Mouse (Mus musculus) thymus, postnatal 0 days (tissue): Measurements from ENCODE around the gene Islr2. TPM values are rescaled to one million over a fixed set of nuclear protein-coding genes. Genes with fewer than 3 reads are reported as not detected.

Experiments
- DNase-seq: peaks from one replicate; pipeline ENCODE4 v3.0.0-alpha.2; 2015; ENCODE audit warnings: low spot score
- polyA plus RNA-seq: library from polyadenylated mRNA; unstranded; fragments of >200 nt; fragmentation: Nextera tagmentation; extraction: Ambion mirVana; gene quantifications from 2 replicates; pipeline ENCODE4 v1.2.1, GENCODE M21; 2015

Gene Islr2
- polyA plus RNA-seq, 1 experiment from 2014 or later: not detected

GRCm38 (mm10) chr9:58224356-58224755 lies 20.2 kb upstream of the Islr2 start:
- DNase-seq: no peak

- DNase-seq: peak; percentile 46
Measured at GRCm38 (mm10) chr9:58220218-58220903, 16.2 kb upstream of the Islr2 start.

GRCm38 (mm10) chr9:58218539-58218938 lies 14.4 kb upstream of the Islr2 start:
- no peak for DNase-seq

GRCm38 (mm10) chr9:58216402-58216801 lies 12.3 kb upstream of the Islr2 start:
- peak; percentile 29 for DNase-seq

GRCm38 (mm10) chr9:58214519-58215180 lies 10.5 kb upstream of the Islr2 start:
- DNase-seq: no peak

- DNase-seq: peak; percentile 51
Measured at GRCm38 (mm10) chr9:58213865-58214264, 9.7 kb upstream of the Islr2 start.

- DNase-seq: no peak
Measured at GRCm38 (mm10) chr9:58213377-58213776, 9.3 kb upstream of the Islr2 start.

GRCm38 (mm10) chr9:58210304-58210627 lies 6.1 kb upstream of the Islr2 start:
- DNase-seq: no peak

GRCm38 (mm10) chr9:58209462-58210303 lies 5.6 kb upstream of the Islr2 start:
- no peak for DNase-seq

GRCm38 (mm10) chr9:58206013-58206412 lies 1.9 kb upstream of the Islr2 start:
- DNase-seq: no peak

GRCm38 (mm10) chr9:58204448-58205000 lies 405 bp upstream of the Islr2 start:
- peak; percentile 84 for DNase-seq

GRCm38 (mm10) chr9:58202676-58203453 lies 1.3 kb downstream of the Islr2 start:
- DNase-seq: no peak

GRCm38 (mm10) chr9:58201861-58202549 lies 2.1 kb downstream of the Islr2 start:
- no peak for DNase-seq

- no peak for DNase-seq
Measured at GRCm38 (mm10) chr9:58201091-58201842, 2.9 kb downstream of the Islr2 start.

- DNase-seq: no peak
Measured at GRCm38 (mm10) chr9:58200270-58201090, 3.6 kb downstream of the Islr2 start.

GRCm38 (mm10) chr9:58199381-58200269 lies 4.5 kb downstream of the Islr2 start:
- no peak for DNase-seq

GRCm38 (mm10) chr9:58198801-58199371 lies 5.2 kb downstream of the Islr2 start:
- DNase-seq: peak; percentile 25
